Mouse (Mus musculus) midbrain, embryonic 10.5 days (tissue): ENCODE results near the gene Abhd14b. TPM values are rescaled to one million over a fixed set of nuclear protein-coding genes. Genes with fewer than 3 reads are reported as not detected.

ENCODE experiments used
- DNase-seq: peaks from one replicate; pipeline ENCODE4 v3.0.0-alpha.2; 2017; ENCODE audit warnings: low spot score
- H3K27ac ChIP-seq: fragments of 300-500 bp; sonication (generic); replicated peaks from 2 replicates; pipeline ENCODE4 v1.5.1; 2016; ENCODE audit warnings: mild to moderate bottlenecking
- H3K27me3 ChIP-seq: fragments of 300-500 bp; sonication (generic); 2 replicates; pipeline ENCODE4 v1.6.1; 2016; ENCODE audit warnings: low read depth, mild to moderate bottlenecking; ENCODE audit not compliant: poor library complexity, severe bottlenecking
- H3K36me3 ChIP-seq: fragments of 300-500 bp; sonication (generic); 2 replicates; pipeline ENCODE4 v1.6.1; 2016; ENCODE audit warnings: mild to moderate bottlenecking, moderate library complexity
- H3K4me1 ChIP-seq: fragments of 300-500 bp; sonication (generic); 2 replicates; pipeline ENCODE4 v1.6.1; 2016
- H3K4me3 ChIP-seq: fragments of 300-500 bp; sonication (generic); 2 replicates; pipeline ENCODE4 v1.5.1; 2016; ENCODE audit warnings: mild to moderate bottlenecking, moderate library complexity
- H3K9me3 ChIP-seq: fragments of 300-500 bp; sonication (generic); replicated peaks from 2 replicates; pipeline ENCODE4 v1.6.1; 2016; ENCODE audit warnings: mild to moderate bottlenecking
- WGBS: fragments of 180-500 bp; shearing (Covaris S2); methylation state at CpG from one replicate; pipeline ENCODE4 v1.1.7; 2016; 5-methylcytosine and 5-hydroxymethylcytosine counted together
- polyA plus RNA-seq: library from polyadenylated mRNA; unstranded; fragments of >200 nt; fragmentation: Nextera tagmentation; extraction: Ambion mirVana; gene quantifications from 2 replicates; pipeline ENCODE4 v1.2.1, GENCODE M21; 2016

The Abhd14b gene
- polyA plus RNA-seq, 1 experiment from 2014 or later = 5.2 TPM

GRCm38 (mm10) chr9:106412210-106412609 is 35.0 kb upstream of the Abhd14b start:
- no peak for DNase-seq
- no peak overlapping the region for H3K4me3 ChIP-seq
- no peaks in the 10 kb centered on the region for H3K36me3 ChIP-seq
- H3K9me3 ChIP-seq = 0 out of 2 replicates have a peak, but pooled peaks cover 3% of the 10 kb centered on the region
- WGBS = 83% methylated on average over 3 of the region's 3 CpGs
- peaks cover 7% of the 10 kb centered on the region for H3K4me1 ChIP-seq
- no peak overlapping the region for H3K27ac ChIP-seq
- H3K27me3 ChIP-seq = peaks cover under 1% of the 10 kb centered on the region; the same call in 1 of the 2 replicates

- Histone ChIP-seq H3K4me1 (peaks cover 21% of the 10 kb centered on the region), H3K9me3 (0 out of 2 replicates have a peak, but pooled peaks cover 3% of the 10 kb centered on the region), H3K4me3 (no peak overlapping the region), H3K27me3 (peaks cover 11% of the 10 kb centered on the region; the same call in 1 of the 2 replicates), H3K27ac (peak overlapping the region; percentile 38; the same call in 1 of the 2 replicates), H3K36me3 (no peaks in the 10 kb centered on the region)
- no peak for DNase-seq
- WGBS = 88% methylated on average over 5 of the region's 5 CpGs
Measured at GRCm38 (mm10) chr9:106413606-106414005, 33.7 kb upstream of the Abhd14b start.

- 86% methylated on average over 6 of the region's 6 CpGs for WGBS
- H3K36me3 ChIP-seq = no peaks in the 10 kb centered on the region
- H3K4me3 ChIP-seq = no peak overlapping the region
- no peaks in the 10 kb centered on the region for H3K9me3 ChIP-seq
- DNase-seq = no peak
- H3K27ac ChIP-seq = peak overlapping the region; percentile 81; the same call in 1 of the 2 replicates
- peaks cover 48% of the 10 kb centered on the region for H3K4me1 ChIP-seq
- H3K27me3 ChIP-seq = peaks cover 22% of the 10 kb centered on the region
Measured at GRCm38 (mm10) chr9:106416826-106417225, 30.4 kb upstream of the Abhd14b start.

GRCm38 (mm10) chr9:106417841-106418625 is 29.2 kb upstream of the Abhd14b start:
- Histone ChIP-seq H3K36me3 (no peaks in the 10 kb centered on the region), H3K9me3 (no peaks in the 10 kb centered on the region), H3K27me3 (peaks cover 22% of the 10 kb centered on the region), H3K27ac (peak overlapping the region; percentile 81), H3K4me1 (peaks cover 53% of the 10 kb centered on the region), H3K4me3 (peak overlapping the region; percentile 46)
- WGBS = 18% methylated on average over 29 of the region's 29 CpGs
- DNase-seq = peak; percentile 63

GRCm38 (mm10) chr9:106420608-106421007 is 26.7 kb upstream of the Abhd14b start:
- peak; percentile 88 for DNase-seq

GRCm38 (mm10) chr9:106421033-106421864 is 26.0 kb upstream of the Abhd14b start:
- no peak for DNase-seq
- peaks cover 53% of the 10 kb centered on the region for H3K4me1 ChIP-seq
- peak overlapping the region; percentile 85 for H3K27ac ChIP-seq
- H3K27me3 ChIP-seq = peaks cover 22% of the 10 kb centered on the region
- 4% methylated on average over 18 of the region's 18 CpGs for WGBS
- H3K36me3 ChIP-seq = no peaks in the 10 kb centered on the region
- no peaks in the 10 kb centered on the region for H3K9me3 ChIP-seq
- peak overlapping the region; percentile 38 for H3K4me3 ChIP-seq

More at GRCm38 (mm10) chr9:106420608-106421007, 26.7 kb upstream of the Abhd14b start:
- Histone ChIP-seq H3K4me3 (peak overlapping the region; percentile 38; the same call in 1 of the 2 replicates), H3K9me3 (no peaks in the 10 kb centered on the region), H3K27ac (peak overlapping the region; percentile 85), H3K36me3 (no peaks in the 10 kb centered on the region), H3K4me1 (peaks cover 53% of the 10 kb centered on the region), H3K27me3 (peaks cover 22% of the 10 kb centered on the region)
- 0% methylated on average over 2 of the region's 2 CpGs for WGBS

GRCm38 (mm10) chr9:106421865-106422160 is 25.4 kb upstream of the Abhd14b start:
- Histone ChIP-seq H3K4me1 (peaks cover 53% of the 10 kb centered on the region), H3K27me3 (peaks cover 22% of the 10 kb centered on the region), H3K4me3 (peak overlapping the region; percentile 38), H3K27ac (peak overlapping the region; percentile 85), H3K36me3 (no peaks in the 10 kb centered on the region), H3K9me3 (no peaks in the 10 kb centered on the region)
- 0% methylated on average over 3 of the region's 3 CpGs for WGBS
- peak; percentile 90 for DNase-seq

- 21% methylated on average over 11 of the region's 11 CpGs for WGBS
- Histone ChIP-seq H3K4me3 (peak overlapping the region; percentile 96), H3K9me3 (no peaks in the 10 kb centered on the region), H3K4me1 (peaks cover 15% of the 10 kb centered on the region), H3K27me3 (no peaks in the 10 kb centered on the region), H3K27ac (peak overlapping the region; percentile 99), H3K36me3 (peaks cover 37% of the 10 kb centered on the region)
- no peak for DNase-seq
Measured at GRCm38 (mm10) chr9:106428719-106429220, 18.5 kb upstream of the Abhd14b start.

GRCm38 (mm10) chr9:106429221-106430014 is 17.8 kb upstream of the Abhd14b start, which contains the start of gene Rpl29:
Rpl29 (plus strand) TSS chr9:106429454.
- Histone ChIP-seq H3K27me3 (no peaks in the 10 kb centered on the region), H3K27ac (peak within 1 kb of the TSS; percentile 99), H3K36me3 (peaks cover 43% of the 10 kb centered on the region), H3K4me3 (peak within 1 kb of the TSS; percentile 96), H3K9me3 (no peaks in the 10 kb centered on the region), H3K4me1 (peaks cover 15% of the 10 kb centered on the region)
- WGBS = under 1% methylated on average over 55 of the region's 55 CpGs
- peak; percentile 94 for DNase-seq

GRCm38 (mm10) chr9:106430015-106430264 is 17.3 kb upstream of the Abhd14b start:
- Histone ChIP-seq H3K9me3 (no peaks in the 10 kb centered on the region), H3K27me3 (no peaks in the 10 kb centered on the region), H3K36me3 (peaks cover 48% of the 10 kb centered on the region), H3K4me3 (peak overlapping the region; percentile 96), H3K4me1 (peaks cover 15% of the 10 kb centered on the region), H3K27ac (peak overlapping the region; percentile 99)
- DNase-seq = no peak
- WGBS = 2% methylated on average over 4 of the region's 4 CpGs

- no peak overlapping the region for H3K27ac ChIP-seq
Measured at GRCm38 (mm10) chr9:106433389-106433788, 13.9 kb upstream of the Abhd14b start.

GRCm38 (mm10) chr9:106436566-106436965 is 10.7 kb upstream of the Abhd14b start:
- no peaks in the 10 kb centered on the region for H3K27me3 ChIP-seq

More at GRCm38 (mm10) chr9:106433389-106433788, 13.9 kb upstream of the Abhd14b start:
- peaks cover 55% of the 10 kb centered on the region for H3K36me3 ChIP-seq
- no peak for DNase-seq
- H3K9me3 ChIP-seq = no peaks in the 10 kb centered on the region
- H3K27me3 ChIP-seq = no peaks in the 10 kb centered on the region
- peaks cover 46% of the 10 kb centered on the region for H3K4me1 ChIP-seq
- no peak overlapping the region for H3K4me3 ChIP-seq
- 83% methylated on average over 7 of the region's 7 CpGs for WGBS

More at GRCm38 (mm10) chr9:106436566-106436965, 10.7 kb upstream of the Abhd14b start:
- no peak overlapping the region for H3K27ac ChIP-seq
- H3K9me3 ChIP-seq = no peaks in the 10 kb centered on the region
- H3K4me1 ChIP-seq = peaks cover 38% of the 10 kb centered on the region
- DNase-seq = no peak
- H3K36me3 ChIP-seq = peaks cover 43% of the 10 kb centered on the region
- 86% methylated on average over 9 of the region's 9 CpGs for WGBS
- no peak overlapping the region for H3K4me3 ChIP-seq
